Mouse (Mus musculus): Measurements from ENCODE around the gene Crb1. TPM values are rescaled to one million over a fixed set of nuclear protein-coding genes. Genes with fewer than 3 reads are reported as not detected.
A peak's percentile ranks its signal among the peaks of the same experiment; 100 is the strongest.
"Not testable (repeated sequence)": the region's sequence is repeated elsewhere in the genome, so short reads cannot be mapped to it uniquely, and the experiment has no call there.

Crb1 gene
- 2.2 and 3.2 TPM in 2 replicates for polyA plus RNA-seq (2015; fragmentation: Nextera tagmentation; extraction: Ambion mirVana)

DNA sequence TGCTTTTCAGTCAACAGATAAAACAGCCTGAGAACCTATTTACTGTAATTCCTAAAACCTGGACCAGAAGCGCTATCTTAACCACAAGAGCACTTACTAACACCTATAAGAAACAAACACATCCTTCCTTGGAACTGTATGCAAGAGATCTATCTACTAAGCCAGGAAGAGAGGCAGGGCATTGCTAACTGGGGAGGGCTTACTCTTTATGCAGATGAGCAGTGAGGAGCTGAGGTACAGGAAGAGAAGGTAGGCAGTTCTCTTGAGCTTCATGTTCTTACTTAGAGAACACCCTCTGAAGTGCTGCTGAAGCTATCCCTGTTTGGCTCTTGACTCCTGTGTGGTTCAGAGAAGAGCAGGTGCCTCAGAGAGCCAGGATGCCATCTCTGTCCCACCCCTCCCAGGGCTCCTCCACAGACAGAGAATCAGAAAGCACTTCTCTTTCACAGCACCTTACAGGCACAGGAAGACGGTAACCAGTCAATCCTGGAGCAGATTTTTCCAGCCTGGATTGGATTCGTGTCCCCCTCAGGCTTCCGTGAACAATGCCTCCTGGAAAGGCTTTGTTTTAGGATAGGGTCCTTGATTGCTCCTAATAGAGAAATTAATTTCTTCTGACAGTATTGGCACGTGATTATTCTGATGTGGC lies at the start of gene Crb1:
TSS of gene Crb1 (minus strand) at position 463 of the 649 bp plus-strand sequence.
- Histone ChIP-seq H3K36me3 (ENCODE audit: control insufficient read depth, insufficient read depth, low read length) (no peaks in the 10 kb centered on the region), H3K27me3 (ENCODE audit: control insufficient read depth, insufficient read depth, low read depth, low read length) (no peaks in the 10 kb centered on the region), H3K4me1 (ENCODE audit: control insufficient read depth, insufficient read depth, low read length) (peaks cover 10% of the 10 kb centered on the region), H3K9ac (ENCODE audit: low read depth, low read length) (peak within 1 kb of the TSS; percentile 57), H3K4me3 (ENCODE audit: low read depth, low read length) (peak within 1 kb of the TSS; percentile 39), H3K9me3 (replicated peaks; ENCODE audit: control insufficient read depth, low read length, poor library complexity, severe bottlenecking) (no peaks in the 10 kb centered on the region), H3K4me2 (ENCODE audit: low read length) (peak within 1 kb of the TSS; percentile 52), H3K27ac (ENCODE audit: low read length) (peak within 1 kb of the TSS; percentile 78)
- 6% methylated on average over 5 of the region's 5 CpGs for WGBS
- peak; percentile 84 for ATAC-seq

DNA sequence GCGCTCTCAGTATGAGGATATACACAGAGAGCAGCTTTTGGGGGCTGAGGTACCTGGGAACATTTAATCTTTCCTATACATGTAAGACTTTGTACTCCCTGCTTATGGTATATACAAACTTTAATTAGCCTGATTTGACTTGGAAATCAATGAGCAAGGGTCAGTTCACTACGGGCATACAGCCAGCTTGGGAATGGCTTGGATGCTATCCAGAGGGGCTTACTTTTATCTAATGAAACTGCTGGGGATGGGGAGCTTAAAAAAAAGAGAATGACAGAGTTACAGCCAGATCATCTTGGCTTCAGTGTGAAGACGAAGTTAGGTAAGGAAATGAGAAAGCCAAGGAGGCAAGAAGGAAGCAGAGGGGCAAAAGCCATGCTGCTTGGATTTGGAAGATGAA lies 48.1 kb upstream of the Crb1 start:
- Histone ChIP-seq H3K4me2 (ENCODE audit: low read length) (peak overlapping the region; percentile 86), H3K27me3 (ENCODE audit: control insufficient read depth, insufficient read depth, low read depth, low read length) (no peaks in the 10 kb centered on the region), H3K4me1 (ENCODE audit: control insufficient read depth, insufficient read depth, low read length) (peaks cover 39% of the 10 kb centered on the region), H3K4me3 (ENCODE audit: low read depth, low read length) (peak overlapping the region; percentile 34), H3K9ac (ENCODE audit: low read depth, low read length) (peak overlapping the region; percentile 10; the same call in 1 of the 2 replicates), H3K36me3 (ENCODE audit: control insufficient read depth, insufficient read depth, low read length) (peaks cover 9% of the 10 kb centered on the region; the same call in 1 of the 2 replicates), H3K27ac (ENCODE audit: low read length) (no peak overlapping the region), H3K9me3 (replicated peaks; ENCODE audit: control insufficient read depth, low read length, poor library complexity, severe bottlenecking) (no peaks in the 10 kb centered on the region)
- no peak for ATAC-seq
- 25% methylated on average over 3 of the region's 3 CpGs for WGBS

DNA sequence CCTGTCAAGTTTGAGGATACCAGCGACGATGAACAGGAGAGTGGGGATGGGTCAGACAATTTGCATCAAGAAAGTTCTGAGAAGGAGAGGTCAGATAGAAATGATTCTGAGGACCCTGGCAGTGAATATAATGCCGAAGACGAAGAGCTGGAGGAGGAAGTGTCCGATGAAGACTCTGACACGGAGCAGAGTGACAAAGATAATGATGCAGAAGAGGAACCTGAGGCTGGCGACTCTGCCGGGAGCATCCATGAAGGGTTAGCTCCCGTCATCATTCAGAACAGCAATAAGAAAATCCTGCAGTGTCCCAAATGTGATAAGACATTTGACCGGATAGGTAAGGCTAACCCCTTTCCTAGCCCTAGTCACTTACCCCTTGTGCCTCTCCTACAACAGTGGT lies 47.0 kb upstream of the Crb1 start:
- 56% methylated on average over 10 of the region's 10 CpGs for WGBS
- Histone ChIP-seq H3K4me3 (ENCODE audit: low read depth, low read length) (peak overlapping the region; percentile 68), H3K27ac (ENCODE audit: low read length) (no peak overlapping the region), H3K9me3 (replicated peaks; ENCODE audit: control insufficient read depth, low read length, poor library complexity, severe bottlenecking) (no peaks in the 10 kb centered on the region), H3K27me3 (ENCODE audit: control insufficient read depth, insufficient read depth, low read depth, low read length) (no peaks in the 10 kb centered on the region), H3K4me2 (ENCODE audit: low read length) (peak overlapping the region; percentile 47), H3K4me1 (ENCODE audit: control insufficient read depth, insufficient read depth, low read length) (peaks cover 39% of the 10 kb centered on the region), H3K36me3 (ENCODE audit: control insufficient read depth, insufficient read depth, low read length) (peaks cover under 1% of the 10 kb centered on the region; the same call in 1 of the 2 replicates), H3K9ac (ENCODE audit: low read depth, low read length) (peak overlapping the region; percentile 58)
- ATAC-seq = no peak

DNA sequence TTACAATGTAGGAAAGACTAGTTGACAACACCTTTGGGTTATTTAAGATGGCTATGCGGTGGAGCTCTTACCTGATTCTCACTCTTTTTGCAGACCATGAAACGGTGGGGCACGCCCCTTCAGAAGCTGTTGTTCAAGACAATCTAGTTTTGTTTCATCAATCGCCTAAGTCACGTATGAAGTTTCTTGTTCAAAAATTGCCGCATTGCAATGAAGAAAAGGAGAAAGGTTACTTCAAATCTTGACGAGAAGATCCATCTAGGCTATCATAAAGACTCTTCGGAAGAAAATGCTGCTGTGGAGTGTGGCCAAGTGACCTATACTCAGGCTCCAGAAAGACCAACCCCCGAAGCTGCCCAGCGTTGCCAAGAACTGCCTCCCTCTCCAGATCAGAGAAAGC lies 46.0 kb upstream of the Crb1 start:
- Histone ChIP-seq H3K27me3 (ENCODE audit: control insufficient read depth, insufficient read depth, low read depth, low read length) (no peaks in the 10 kb centered on the region), H3K4me2 (ENCODE audit: low read length) (peak overlapping the region; percentile 47), H3K9ac (ENCODE audit: low read depth, low read length) (peak overlapping the region; percentile 87), H3K4me1 (ENCODE audit: control insufficient read depth, insufficient read depth, low read length) (peaks cover 38% of the 10 kb centered on the region), H3K27ac (ENCODE audit: low read length) (peak overlapping the region; percentile 87), H3K9me3 (replicated peaks; ENCODE audit: control insufficient read depth, low read length, poor library complexity, severe bottlenecking) (no peaks in the 10 kb centered on the region), H3K4me3 (ENCODE audit: low read depth, low read length) (peak overlapping the region; percentile 68), H3K36me3 (ENCODE audit: control insufficient read depth, insufficient read depth, low read length) (no peaks in the 10 kb centered on the region)
- 13% methylated on average over 10 of the region's 10 CpGs for WGBS
- no peak for ATAC-seq

DNA sequence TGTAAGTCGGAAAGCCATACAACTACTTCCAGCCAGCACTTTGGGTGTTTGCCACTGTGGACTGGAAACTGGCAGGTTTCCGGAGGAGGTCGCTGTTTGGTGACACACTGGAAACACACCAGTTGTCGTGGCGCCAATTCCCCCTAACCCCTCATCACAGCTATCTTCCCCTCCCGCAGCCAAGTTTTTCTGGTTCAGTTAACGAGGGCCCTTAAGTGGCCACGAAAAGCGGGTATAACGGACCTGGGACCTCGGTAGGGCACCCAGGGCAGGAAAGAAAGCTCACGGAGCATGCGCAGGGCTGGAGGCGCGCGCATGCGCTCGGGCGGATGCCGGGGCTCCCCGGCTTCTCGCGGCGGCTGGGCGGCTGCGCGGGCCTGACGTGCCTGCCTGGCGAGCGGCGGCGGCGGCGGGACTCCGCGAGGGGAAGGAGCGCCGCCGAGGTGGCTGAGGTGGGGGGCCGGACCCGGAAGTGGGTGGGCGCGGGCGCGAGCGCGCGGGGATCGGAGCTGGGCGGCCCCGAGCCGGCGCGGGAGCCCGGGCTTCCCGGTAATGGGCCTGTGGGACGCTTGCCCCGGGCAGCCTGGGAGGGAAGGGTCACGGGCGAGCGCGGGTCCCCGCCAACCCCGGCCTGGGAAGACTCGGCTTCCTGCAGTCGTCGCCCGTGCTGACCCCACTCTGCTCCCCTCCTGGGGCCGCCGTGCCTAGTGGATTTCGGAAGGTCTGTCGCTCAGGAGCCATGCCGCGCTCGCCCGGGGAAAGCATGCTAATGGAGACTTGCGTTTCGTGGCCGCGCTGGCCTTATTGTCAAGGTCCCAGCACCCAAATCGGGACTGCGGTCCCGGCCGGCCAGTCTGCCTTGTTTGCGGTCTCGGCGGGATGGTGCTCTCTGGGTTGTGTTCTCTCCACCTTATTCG lies 45.2 kb upstream of the Crb1 start, which contains the start of gene Zbtb41:
TSS of gene Zbtb41 (plus strand) at position 414 of the 917 bp plus-strand sequence.
- ATAC-seq = peak; percentile 98
- no peaks in the 10 kb centered on the region for H3K9me3 ChIP-seq (replicated peaks; ENCODE audit: control insufficient read depth, low read length, poor library complexity, severe bottlenecking)
- H3K36me3 ChIP-seq (ENCODE audit: control insufficient read depth, insufficient read depth, low read length) = no peaks in the 10 kb centered on the region
- H3K4me3 ChIP-seq (ENCODE audit: low read depth, low read length) = peak within 1 kb of the TSS; percentile 68
- H3K4me2 ChIP-seq (ENCODE audit: low read length) = peak within 1 kb of the TSS; percentile 67
- H3K27me3 ChIP-seq (ENCODE audit: control insufficient read depth, insufficient read depth, low read depth, low read length) = no peaks in the 10 kb centered on the region
- 0% methylated on average over 74 of the region's 88 CpGs for WGBS
- H3K27ac ChIP-seq (ENCODE audit: low read length) = peak within 1 kb of the TSS; percentile 87
- H3K9ac ChIP-seq (ENCODE audit: low read depth, low read length) = peak within 1 kb of the TSS; percentile 87
- H3K4me1 ChIP-seq (ENCODE audit: control insufficient read depth, insufficient read depth, low read length) = peaks cover 35% of the 10 kb centered on the region

DNA sequence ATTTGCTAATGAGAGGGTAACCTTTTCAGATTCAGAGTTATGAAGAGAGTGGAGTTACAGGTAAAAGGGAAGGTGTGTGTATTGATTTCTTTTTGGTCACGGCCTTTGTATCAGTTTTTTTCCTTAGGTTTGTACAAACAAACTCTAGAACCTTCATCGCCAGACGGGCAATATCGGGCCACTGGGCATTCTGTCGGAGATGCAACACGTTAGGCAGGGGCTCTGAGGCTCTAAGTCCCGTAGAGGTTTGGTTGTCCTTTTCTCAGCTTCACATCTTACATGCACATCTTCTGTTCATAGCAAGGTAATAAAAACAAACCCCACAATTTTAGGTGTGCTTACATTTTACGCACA lies 44.6 kb upstream of the Crb1 start:
- Histone ChIP-seq H3K9ac (ENCODE audit: low read depth, low read length) (peak overlapping the region; percentile 87), H3K27me3 (ENCODE audit: control insufficient read depth, insufficient read depth, low read depth, low read length) (no peaks in the 10 kb centered on the region), H3K4me3 (ENCODE audit: low read depth, low read length) (peak overlapping the region; percentile 68), H3K27ac (ENCODE audit: low read length) (peak overlapping the region; percentile 87), H3K36me3 (ENCODE audit: control insufficient read depth, insufficient read depth, low read length) (no peaks in the 10 kb centered on the region), H3K4me2 (ENCODE audit: low read length) (peak overlapping the region; percentile 67), H3K9me3 (replicated peaks; ENCODE audit: control insufficient read depth, low read length, poor library complexity, severe bottlenecking) (no peaks in the 10 kb centered on the region), H3K4me1 (ENCODE audit: control insufficient read depth, insufficient read depth, low read length) (peaks cover 30% of the 10 kb centered on the region)
- ATAC-seq = peak; percentile 24; the same call in 1 of the 2 replicates
- WGBS = 3% methylated on average over 8 of the region's 8 CpGs

DNA sequence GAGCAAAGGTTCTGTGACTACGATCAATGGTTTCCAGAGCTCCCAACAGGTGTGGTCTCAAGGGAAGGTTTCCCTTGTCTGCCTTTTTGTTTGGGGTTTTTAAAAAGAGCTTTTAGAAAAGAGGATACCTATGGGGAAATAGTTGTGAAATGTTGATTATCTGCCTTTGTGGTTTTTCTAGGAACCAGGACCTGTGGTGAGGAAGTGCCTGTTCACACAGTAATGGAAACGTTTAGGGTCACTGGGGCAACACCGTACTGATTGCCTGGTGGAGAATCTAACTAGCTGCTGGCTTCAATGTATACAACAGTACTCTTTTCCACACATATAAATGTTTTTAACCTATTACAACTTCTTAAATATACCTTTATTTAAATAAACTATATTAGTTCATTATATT lies 36.6 kb upstream of the Crb1 start:
- Histone ChIP-seq H3K36me3 (ENCODE audit: control insufficient read depth, insufficient read depth, low read length) (no peaks in the 10 kb centered on the region), H3K27me3 (ENCODE audit: control insufficient read depth, insufficient read depth, low read depth, low read length) (no peaks in the 10 kb centered on the region), H3K4me3 (ENCODE audit: low read depth, low read length) (no peak overlapping the region), H3K4me2 (ENCODE audit: low read length) (no peak overlapping the region), H3K9ac (ENCODE audit: low read depth, low read length) (no peak overlapping the region), H3K9me3 (replicated peaks; ENCODE audit: control insufficient read depth, low read length, poor library complexity, severe bottlenecking) (no peaks in the 10 kb centered on the region), H3K27ac (ENCODE audit: low read length) (no peak overlapping the region), H3K4me1 (ENCODE audit: control insufficient read depth, insufficient read depth, low read length) (no peaks in the 10 kb centered on the region)
- ATAC-seq = no peak
- 87% methylated on average over 3 of the region's 3 CpGs for WGBS

DNA sequence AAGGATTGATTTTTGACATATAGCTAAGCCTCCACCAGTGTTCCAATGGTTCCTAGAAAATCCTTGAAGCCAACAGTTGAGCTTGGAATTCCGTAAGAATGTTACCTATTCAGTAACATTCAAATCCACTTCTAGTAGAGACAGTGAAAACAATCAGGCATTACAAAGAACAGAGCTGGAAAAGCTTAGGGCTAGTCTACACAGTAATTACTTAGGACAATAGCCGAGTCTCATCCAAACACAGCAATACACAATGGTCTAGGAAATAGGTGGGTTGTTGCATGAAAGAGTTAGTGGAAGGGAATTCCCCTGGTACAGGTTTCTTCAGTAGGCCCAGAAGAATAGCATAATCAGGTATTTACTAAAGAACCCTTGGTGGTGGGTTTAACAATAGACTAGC lies 35.5 kb upstream of the Crb1 start:
- not testable (repeated sequence) for H3K9ac ChIP-seq (ENCODE audit: low read depth, low read length); H3K4me3 ChIP-seq (ENCODE audit: low read depth, low read length); H3K4me2 ChIP-seq (ENCODE audit: low read length); H3K9me3 ChIP-seq (replicated peaks; ENCODE audit: control insufficient read depth, low read length, poor library complexity, severe bottlenecking); H3K27me3 ChIP-seq (ENCODE audit: control insufficient read depth, insufficient read depth, low read depth, low read length); H3K36me3 ChIP-seq (ENCODE audit: control insufficient read depth, insufficient read depth, low read length); H3K4me1 ChIP-seq (ENCODE audit: control insufficient read depth, insufficient read depth, low read length); H3K27ac ChIP-seq (ENCODE audit: low read length); ATAC-seq
- 80% methylated on average over 2 of the region's 2 CpGs for WGBS

DNA sequence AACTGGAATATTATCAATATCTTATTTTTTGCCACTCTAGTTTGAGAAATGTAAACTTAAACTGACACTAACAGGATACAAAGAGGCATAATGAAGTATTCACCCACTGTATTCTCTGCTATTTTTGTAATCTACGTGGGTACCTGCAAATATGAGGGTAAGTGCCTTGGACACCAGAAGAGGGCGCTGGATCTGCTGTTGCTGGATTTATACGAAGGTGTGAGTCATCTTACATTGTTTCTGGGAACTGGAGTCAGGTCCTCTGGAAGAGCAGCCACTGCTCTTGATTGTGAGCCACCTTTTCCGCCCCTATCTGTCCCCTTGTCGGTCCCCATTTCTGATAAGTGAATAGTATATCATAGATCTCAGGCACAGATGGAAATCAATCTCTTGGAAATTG lies 30.8 kb upstream of the Crb1 start:
- H3K4me3 ChIP-seq (ENCODE audit: low read depth, low read length) = no peak overlapping the region
- no peak overlapping the region for H3K27ac ChIP-seq (ENCODE audit: low read length)
- no peak overlapping the region for H3K4me2 ChIP-seq (ENCODE audit: low read length)
- no peaks in the 10 kb centered on the region for H3K27me3 ChIP-seq (ENCODE audit: control insufficient read depth, insufficient read depth, low read depth, low read length)
- H3K36me3 ChIP-seq (ENCODE audit: control insufficient read depth, insufficient read depth, low read length) = no peaks in the 10 kb centered on the region
- ATAC-seq = no peak
- H3K4me1 ChIP-seq (ENCODE audit: control insufficient read depth, insufficient read depth, low read length) = no peaks in the 10 kb centered on the region
- no peaks in the 10 kb centered on the region for H3K9me3 ChIP-seq (replicated peaks; ENCODE audit: control insufficient read depth, low read length, poor library complexity, severe bottlenecking)
- no peak overlapping the region for H3K9ac ChIP-seq (ENCODE audit: low read depth, low read length)
- WGBS = 58% methylated on average over 5 of the region's 5 CpGs
